Mouse (Mus musculus) embryonic fibroblast, embryonic 13.5 days (primary cell): Measurements from ENCODE around the gene Rab19.

Source experiments
- CTCF ChIP-seq: IDR thresholded peaks from 2 replicates; pipeline ENCODE4 v1.5.1; 2011; ENCODE audit warnings: mild to moderate bottlenecking, control low read depth, low read length, moderate library complexity, borderline replicate concordance; ENCODE audit not compliant: insufficient read depth
- POLR2A ChIP-seq: IDR thresholded peaks from 2 replicates; pipeline ENCODE4 v1.6.1; 2011; ENCODE audit warnings: low read depth, mild to moderate bottlenecking, control low read depth, low read length, moderate library complexity

DNA sequence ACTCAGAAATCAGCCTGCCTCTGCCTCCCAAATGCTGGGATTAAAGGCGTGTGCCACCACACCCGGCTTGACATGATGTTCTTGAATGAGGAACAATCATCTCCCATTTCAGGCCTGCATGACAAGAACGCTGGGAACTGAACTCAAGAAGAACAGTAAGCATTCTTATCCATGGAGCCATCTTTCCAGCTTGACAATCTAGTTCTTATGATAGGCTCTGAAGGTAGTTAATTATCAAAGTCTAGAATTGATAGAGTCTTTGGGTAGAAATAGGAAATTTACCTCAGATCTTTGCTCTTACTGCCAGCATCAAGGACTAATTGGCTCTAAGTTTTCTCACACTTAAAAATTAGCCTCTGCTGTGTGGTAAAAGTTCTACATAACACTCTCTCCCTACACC lies 699 bp upstream of the Rab19 start:
- no peak for TF ChIP-seq CTCF
- no peak for TF ChIP-seq POLR2A
